Mouse (Mus musculus) heart, postnatal 0 days (tissue): ENCODE measurements around the gene Rbm33.

Experiments
- CTCF ChIP-seq: IDR thresholded peaks from 2 replicates; pipeline ENCODE4 v1.5.1; 2016; ENCODE audit warnings: antibody characterized with exemption, control low read depth, low read depth
- EP300 ChIP-seq: IDR thresholded peaks from 2 replicates; pipeline ENCODE4 v1.6.1; 2016; ENCODE audit warnings: antibody characterized with exemption, low read depth

- TF ChIP-seq CTCF (no peak), EP300 (no peak)
Observed at GRCm38 (mm10) chr5:28355614-28356013, 38.7 kb downstream of the Rbm33 start.
